Mouse (Mus musculus) T-helper 1 cell (primary cell): ENCODE measurements around the gene Itga9.

Source experiments
- in situ Hi-C: fragments of 300-600 bp; cut with MboI, MseI; formaldehyde crosslinking; loops from one replicate; pipeline ENCODE4 v1.15.1; 2025; ENCODE audit warnings: high pct_unique_total_duplicates

Itga9 gene

GRCm38 (mm10) chr9:118606148-118606816 is at the start of gene Itga9:
Itga9 (plus strand) TSS chr9:118606690.
- in situ Hi-C loops, result no loop called here

- in situ Hi-C loops, result no loop called here
Measured at GRCm38 (mm10) chr9:118556951-118557780, 49.3 kb upstream of the Itga9 start.

- in situ Hi-C loops, result no loop called here
Measured at GRCm38 (mm10) chr9:118563356-118563755, 43.1 kb upstream of the Itga9 start.

GRCm38 (mm10) chr9:118563866-118564265 is 42.6 kb upstream of the Itga9 start:
- in situ Hi-C loops, result no loop called here

DNA sequence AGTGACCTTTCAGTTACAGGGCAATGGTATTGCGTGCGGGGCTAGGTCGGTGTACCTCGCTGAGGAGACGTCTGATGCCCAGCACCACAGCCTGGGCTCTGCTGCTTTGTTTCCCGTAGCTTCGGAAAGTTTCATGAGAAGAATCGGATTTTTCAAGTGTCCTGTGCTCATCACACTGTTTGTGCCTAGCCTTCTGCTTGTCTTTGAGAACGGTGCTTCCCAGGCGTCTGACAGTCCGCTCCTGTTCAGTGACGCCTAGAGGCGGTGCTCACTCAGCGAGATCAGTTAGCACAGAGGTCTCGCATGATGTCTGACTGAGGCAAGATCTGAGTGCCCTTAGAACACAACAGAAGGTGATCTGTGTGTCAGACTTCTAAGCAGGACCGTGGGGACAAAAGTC is 41.8 kb upstream of the Itga9 start:
- in situ Hi-C loops, result no loop called here

GRCm38 (mm10) chr9:118569328-118569727 is 37.2 kb upstream of the Itga9 start:
- in situ Hi-C loops, result no loop called here

- in situ Hi-C loops, result no loop called here
Measured at GRCm38 (mm10) chr9:118570865-118571264, 35.6 kb upstream of the Itga9 start.

DNA sequence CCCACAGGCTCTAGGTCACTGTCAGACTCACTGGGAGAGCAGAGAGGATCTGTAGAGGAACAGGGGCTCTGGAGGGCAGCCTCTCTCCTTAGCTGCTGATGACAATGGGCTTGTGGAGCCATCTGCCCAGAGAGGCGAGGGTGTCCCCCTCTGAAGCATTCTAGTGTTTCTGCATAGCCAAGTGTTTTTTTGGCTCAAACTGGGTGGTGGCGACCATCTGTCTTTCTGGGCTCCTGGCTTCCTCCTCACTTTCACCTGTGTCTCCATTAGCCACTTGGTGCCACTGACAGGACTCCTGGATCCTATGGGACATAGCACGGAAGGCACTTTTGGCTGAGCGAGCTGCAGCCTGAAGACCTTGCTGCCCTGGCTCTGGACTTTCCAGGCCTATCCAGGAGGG is 34.8 kb upstream of the Itga9 start:
- in situ Hi-C loops, result no loop called here

DNA sequence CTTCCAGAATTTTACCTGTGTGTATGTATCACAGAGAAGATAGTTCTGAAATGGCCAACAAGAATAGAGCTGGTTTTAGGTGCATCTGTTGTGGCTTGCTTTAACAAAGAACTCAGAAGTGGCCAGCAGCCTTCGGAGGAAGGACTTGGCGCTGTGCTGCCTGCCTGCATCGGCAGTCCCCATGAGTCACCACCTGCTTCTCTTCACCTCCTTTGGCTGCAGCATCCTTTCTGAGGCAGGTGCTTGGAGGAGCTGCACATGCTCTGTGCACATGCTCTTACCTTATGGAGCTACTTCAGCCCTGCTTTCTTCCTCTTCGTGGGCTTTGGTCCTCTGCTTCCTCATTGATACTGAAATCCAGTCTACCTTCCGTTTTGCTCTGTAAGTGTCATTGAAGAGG is 31.6 kb upstream of the Itga9 start:
- in situ Hi-C loops, result no loop called here

- in situ Hi-C loops, result no loop called here
Measured at GRCm38 (mm10) chr9:118580371-118580770, 26.1 kb upstream of the Itga9 start.

DNA sequence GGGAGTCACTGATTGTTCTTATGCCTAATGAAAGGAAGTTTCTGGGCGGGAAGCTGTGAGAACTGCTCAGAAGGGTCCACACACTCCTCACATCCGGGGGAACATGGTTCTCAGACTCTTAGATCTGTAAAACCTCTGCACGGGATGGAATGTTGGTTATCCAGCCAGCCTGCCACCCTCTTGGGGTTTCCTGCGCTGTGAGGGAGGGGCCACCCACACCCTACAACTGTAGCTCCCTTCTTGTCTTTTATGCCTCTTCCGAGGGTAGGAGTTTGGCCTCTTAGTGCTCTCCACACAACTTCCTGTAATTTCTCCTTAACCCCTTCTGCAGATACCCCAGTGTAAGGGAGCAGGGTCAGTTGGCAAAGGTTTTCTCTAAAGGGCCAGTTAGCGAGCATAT is 23.7 kb upstream of the Itga9 start:
- in situ Hi-C loops, result no loop called here

GRCm38 (mm10) chr9:118584838-118585237 is 21.7 kb upstream of the Itga9 start:
- in situ Hi-C loops, result no loop called here

- in situ Hi-C loops, result no loop called here
Measured at GRCm38 (mm10) chr9:118585998-118586397, 20.5 kb upstream of the Itga9 start.

DNA sequence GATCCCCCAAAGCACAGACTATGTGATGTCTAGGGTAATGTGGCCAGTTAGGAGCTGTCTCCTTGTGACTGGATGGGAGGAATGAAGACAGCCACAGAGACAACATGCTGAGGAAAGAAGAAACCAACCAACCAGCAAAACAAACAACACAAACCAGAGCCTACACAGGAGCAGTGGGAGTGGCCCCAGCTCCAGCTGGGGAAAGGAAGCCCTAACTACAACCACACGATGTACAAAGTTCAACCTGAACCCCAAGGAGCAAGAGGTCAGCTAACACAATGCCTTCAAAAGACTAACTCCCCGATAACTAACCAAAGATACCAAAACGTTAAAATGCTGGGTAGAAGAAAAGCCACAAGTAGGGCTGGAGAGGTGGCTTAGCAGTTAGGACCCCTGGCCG is 19.4 kb upstream of the Itga9 start:
- in situ Hi-C loops, result no loop called here

- in situ Hi-C loops, result no loop called here
Measured at GRCm38 (mm10) chr9:118589249-118589648, 17.2 kb upstream of the Itga9 start.

- in situ Hi-C loops, result no loop called here
Measured at GRCm38 (mm10) chr9:118590230-118590629, 16.3 kb upstream of the Itga9 start.

GRCm38 (mm10) chr9:118591633-118592032 is 14.9 kb upstream of the Itga9 start:
- in situ Hi-C loops, result no loop called here

DNA sequence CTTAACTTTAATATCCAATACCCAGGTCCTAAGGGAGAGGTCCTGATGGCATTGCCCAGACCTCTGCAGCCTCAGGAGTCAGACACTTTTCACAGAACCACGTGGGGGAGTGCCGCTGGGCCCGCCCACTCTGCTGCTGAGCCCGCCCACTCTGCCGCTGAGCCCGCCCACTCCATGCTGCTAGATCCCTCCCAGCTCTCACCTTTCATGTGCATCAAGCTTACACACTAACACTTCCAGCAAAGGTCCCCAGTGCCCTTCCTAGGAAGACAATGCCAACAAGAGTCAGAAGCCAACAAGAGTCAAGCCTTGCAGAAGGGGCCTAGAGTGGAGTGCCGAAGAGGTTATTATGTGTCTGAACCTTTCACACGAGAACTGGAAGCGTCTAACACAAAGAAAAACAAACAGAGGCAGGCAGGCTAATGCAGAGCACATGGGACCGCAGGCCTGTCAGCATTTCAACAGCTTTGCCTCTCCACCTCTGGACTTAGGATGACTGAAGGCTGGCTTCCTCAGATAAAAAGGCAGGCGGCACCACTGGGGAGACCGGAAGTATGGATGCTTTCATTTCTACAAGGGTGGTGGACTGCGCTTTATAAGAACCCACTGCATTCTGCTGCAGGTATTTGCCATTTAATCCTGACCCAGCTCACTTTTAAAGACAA is 13.8 kb upstream of the Itga9 start:
- in situ Hi-C loops, result no loop called here

- in situ Hi-C loops, result no loop called here
Measured at GRCm38 (mm10) chr9:118593443-118593842, 13.0 kb upstream of the Itga9 start.

- in situ Hi-C loops, result loop anchor here (5.0 kb wide), 1 partner anchor 86 kb away; no protein-coding TSS in a partner anchor
Measured at GRCm38 (mm10) chr9:118596767-118597166, 9.7 kb upstream of the Itga9 start.

GRCm38 (mm10) chr9:118600393-118600792 is 6.1 kb upstream of the Itga9 start:
- in situ Hi-C loops, result loop anchor here (5.0 kb wide), 1 partner anchor 282 kb away; no protein-coding TSS in a partner anchor

GRCm38 (mm10) chr9:118602576-118602975 is 3.9 kb upstream of the Itga9 start:
- in situ Hi-C loops, result loop anchor here (5.0 kb wide), 1 partner anchor 280 kb away; no protein-coding TSS in a partner anchor
